Mouse (Mus musculus) retina, postnatal 7 days (tissue): ENCODE results near the gene Ankrd11.

ENCODE experiments used
- DNase-seq: peaks from one replicate; pipeline ENCODE4 v3.0.0-alpha.2; 2012; ENCODE audit warnings: low read depth, low spot score

Gene Ankrd11

DNA sequence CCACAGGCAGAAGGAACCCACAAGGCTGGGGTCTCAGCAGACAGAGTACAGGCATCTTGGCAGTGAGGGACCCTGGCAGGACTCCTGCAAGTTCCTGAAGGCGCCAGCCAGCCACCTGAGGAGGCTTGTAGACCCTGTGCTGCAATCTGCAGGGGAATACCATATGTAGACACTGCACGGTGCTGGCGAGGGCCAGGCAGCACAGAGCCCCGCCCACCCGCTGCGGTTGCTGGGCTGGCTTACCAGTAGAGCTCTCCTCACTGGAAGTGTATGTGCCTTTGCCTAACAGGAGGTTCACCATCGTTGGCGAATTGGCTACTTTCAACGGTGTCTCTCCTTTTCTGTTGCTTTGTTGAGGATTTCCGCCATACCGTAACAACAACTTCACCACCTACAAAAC lies 145.8 kb downstream of the Ankrd11 start:
- no peak for DNase-seq

DNA sequence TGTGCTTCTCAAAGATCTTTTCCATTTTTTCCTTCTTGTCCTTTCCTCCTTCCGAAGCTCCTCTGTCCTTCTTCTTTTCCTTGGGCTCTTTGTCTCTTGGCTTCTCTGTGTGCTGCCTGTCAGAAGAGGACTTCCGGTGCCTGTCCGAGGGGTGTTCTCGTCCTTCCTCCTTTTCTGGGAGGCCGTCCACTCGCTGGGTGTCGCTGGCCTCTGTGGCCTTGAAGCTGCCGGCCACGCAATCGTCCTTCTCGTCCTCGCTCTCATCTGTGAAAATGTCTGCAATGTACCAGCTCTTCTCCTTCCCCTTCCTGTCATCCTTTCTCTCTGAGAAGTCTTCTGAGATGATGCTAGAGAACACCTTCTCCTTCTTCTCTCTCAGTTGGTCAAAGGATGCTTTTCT lies 148.6 kb downstream of the Ankrd11 start:
- DNase-seq = no peak

DNA sequence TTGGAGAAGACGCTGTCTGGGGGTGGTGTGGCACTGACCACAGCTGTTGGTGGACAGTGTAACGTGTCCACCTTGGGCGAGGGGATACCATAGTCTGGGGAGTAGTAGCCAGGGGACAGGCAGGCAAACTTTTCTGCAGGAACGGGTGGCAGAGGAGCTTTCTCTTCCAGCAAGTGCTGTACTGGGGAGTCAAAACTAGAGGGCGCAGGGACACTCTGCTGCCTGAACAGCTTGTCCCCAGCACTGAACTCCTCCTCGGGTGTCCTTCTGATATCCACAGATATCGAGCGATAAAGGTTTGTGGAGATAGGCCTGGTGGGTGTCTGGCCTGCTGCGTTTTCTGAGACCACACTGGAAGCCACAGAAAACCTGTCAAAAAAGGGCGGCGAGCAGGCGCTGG lies 150.6 kb downstream of the Ankrd11 start:
- DNase-seq = no peak

DNA sequence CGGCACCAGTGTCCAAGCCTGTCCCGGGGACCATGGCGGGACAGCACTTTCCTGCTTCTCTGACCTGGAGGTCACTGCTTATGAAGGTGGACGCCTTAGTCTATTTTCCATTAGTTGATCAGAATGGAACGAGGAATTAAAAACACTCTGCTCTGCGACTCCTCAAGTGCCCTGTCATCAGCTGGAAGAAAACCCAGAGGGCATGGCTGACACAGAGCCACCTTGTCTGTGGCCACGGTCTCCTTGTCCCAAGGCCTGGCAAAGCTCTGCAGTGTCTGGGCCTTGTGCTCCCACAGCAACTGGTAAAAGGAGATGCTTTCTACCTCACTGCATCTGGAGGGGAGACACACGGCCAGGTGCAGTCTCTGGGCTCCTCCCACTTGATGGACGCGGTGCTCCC lies 158.4 kb downstream of the Ankrd11 start:
- no peak for DNase-seq

DNA sequence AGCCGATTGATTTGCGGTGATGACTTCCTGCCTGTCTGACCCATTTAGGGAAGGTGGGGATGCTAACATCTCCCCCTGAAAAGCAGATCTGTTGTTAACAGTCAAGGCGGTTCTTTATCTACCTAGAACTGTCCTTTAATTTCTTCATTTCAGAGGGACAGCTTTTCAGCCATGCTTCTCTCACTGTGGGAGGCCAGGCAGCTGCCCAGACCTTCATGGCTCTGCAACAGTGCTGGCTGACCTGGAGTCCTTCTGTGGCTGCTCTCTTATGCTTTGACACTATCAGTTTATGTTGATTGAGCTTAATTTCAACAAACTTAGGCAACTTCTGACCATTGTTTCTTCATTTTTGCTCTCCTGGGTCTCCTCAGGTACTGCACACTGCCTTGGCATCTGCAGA lies 161.8 kb downstream of the Ankrd11 start:
- no peak for DNase-seq

DNA sequence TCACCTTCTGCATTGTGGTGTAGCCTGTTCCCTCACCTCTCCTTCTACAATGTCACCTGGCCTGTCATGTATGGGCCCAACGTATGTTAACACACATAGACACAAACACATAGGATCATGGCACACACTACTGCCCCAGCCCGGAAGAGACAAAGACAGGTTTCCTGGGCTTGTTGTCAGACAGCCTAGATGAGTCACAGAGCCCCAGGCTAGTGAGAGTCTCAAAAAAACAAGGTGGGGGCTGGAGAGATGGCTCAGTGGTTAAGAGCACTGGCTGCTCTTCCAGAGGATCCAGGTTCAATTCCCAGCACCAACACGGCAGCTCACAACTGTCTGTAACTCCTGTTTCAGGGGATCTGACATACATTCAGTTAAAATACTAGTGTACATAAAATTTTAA lies 163.8 kb downstream of the Ankrd11 start:
- DNase-seq = no peak

DNA sequence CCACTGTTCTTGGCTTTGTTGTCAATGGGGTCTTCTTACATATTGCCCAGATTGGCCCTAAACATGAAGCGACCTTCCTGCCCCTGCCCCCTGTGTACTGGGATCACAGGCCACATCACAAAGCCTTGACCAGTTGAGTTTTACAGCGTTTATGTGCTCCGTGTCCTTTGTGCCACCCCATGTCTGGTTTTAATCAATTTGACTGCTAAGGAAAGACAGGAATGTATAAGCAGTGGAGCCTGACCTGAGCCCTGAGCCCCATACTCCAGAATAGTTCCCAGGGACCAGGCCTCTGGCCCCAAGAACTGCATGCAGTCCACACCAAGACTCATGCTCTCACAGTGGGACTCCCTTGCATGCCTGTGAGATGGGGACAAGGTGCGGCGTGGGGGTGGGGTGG lies 166.9 kb downstream of the Ankrd11 start:
- no peak for DNase-seq

DNA sequence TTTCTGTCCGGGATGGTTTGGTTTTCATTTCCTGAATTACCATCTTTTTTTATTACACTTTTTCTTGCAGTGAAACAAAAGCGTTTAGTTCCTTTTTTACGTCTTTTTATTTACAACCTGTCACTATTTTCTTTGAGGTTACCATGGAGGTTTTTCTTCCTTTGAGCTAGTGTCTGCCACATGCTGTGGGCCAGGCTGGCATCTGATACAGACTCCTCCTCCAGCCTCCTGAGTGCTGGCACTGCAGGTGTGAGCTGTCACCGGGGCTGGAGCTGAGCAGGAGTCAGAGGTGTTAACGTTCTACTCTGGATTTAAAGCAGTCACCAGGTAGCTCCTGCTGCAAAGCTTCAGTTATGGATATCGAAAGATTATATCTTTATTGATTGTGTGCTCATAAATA lies 168.9 kb downstream of the Ankrd11 start:
- no peak for DNase-seq

DNA sequence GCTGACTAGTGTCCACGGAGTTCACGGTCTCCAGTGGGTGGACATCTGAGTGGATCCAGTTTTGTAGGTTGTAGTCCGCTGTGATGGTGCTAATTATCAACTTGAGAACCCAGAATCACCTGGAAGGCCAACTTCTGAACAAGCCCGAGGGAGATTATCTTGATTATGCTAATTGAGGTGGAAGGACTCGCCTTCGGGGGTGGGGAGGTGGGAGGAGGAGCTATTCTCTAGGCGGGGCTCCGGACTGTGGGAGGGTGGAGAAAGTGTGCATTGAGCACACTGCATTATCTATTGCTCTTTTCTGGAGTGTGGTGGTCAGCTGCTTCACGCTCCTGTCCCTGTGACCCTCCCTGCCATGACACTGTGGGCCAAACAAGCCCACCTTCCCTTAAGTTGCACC lies 170.4 kb downstream of the Ankrd11 start:
- no peak for DNase-seq

DNA sequence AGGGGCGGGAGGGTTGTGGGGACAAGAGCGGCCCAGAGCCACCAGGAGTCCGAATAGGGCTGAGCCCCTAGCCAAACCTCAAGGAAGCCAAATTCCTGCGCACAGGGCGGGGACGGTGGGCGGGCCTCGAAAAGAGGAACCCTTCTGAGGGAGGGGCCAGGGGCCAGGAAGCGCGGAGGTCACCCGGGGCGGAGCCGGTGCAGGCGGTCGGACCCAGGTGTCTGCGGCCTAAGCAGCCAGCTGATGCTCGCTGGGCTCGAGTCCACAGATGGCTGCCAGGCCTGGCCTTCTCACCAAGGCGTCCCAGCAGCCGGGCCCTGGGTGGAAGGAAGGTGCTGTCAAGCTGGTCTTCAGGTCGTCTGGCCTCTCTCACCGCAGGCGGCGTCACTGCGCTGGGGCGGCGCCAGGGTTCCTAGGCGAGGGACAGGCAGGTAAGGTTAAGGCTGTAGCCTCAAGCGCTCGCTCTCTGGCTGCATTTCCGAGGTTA lies 171.7 kb downstream of the Ankrd11 start:
- no peak for DNase-seq

DNA sequence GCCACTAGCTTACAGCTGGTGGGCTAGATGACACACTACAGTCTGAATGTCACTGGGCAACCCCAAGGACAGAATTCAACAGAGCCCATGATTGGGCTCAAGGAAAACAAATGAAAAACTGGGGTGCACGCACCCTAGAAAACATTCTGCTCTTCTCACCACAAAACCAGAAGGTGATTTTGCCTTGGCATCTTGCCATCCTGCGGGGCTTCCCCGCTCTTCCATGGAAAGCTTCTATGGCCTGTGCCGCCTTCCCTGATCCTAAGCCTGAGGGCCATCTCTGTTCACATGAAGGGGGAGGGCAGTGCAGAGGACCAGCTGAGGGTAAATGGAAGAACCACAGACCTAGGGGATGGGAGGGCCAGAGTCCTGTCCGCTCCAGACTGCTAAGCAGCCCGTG lies 174.1 kb downstream of the Ankrd11 start:
- DNase-seq = no peak

DNA sequence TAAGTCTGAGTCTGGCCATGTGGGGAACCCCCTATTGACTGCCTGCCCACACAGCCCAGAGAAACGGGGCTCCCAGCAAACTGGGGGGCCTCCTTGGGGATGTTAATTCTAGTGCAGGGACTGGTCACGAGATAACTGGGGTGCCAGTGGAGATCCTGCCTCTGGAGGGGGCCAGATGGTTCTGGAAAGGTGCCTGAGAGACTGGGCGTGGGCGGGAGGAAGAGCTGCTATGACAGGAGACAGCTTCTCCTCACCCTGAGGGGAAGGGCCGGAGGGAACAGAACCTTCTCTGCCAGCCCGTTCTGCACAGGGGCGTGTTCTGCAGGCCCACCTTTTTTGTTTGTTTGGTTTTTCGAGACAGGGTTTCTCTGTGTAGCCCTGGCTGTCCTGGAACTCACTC lies 175.8 kb downstream of the Ankrd11 start:
- no peak for DNase-seq

DNA sequence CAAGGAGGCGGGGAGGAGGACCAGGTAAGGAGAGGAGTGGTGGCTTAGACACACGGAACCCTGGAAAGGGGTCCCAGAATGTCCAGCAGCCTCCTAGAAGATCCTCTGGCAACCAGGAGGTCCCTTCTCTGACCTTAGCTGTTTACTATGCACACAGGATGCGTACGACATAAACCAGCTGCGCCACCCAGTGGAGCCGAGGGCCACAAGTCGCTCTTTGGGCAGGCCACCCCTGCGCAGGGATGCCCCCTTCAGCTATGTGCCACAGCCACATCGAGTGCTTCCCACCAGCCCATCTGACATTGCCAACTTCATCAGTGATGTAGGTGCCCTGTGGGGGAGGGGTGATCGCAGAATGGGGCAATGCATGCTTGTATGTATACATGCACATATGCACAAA lies 176.6 kb downstream of the Ankrd11 start:
- no peak for DNase-seq

DNA sequence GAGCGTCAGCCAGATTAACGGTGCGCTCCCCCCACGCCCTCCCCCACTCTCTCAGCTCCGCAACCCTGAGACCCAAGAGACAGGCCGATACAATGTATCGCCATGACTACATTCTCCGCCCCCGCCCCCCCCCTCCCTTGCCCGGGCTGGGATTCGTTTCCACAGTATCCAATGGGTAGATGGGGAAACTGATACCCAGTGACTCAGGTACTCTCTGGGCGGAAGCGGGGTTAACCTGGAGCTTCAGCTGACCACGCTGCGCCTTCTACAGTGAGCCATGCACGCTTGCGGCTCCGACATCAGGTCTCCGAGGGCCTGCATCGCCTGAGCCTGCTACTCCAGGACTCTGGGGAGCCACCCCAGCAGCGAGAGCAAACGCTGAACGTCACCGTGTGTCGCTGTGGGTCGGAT lies 177.4 kb downstream of the Ankrd11 start:
- no peak for DNase-seq

DNA sequence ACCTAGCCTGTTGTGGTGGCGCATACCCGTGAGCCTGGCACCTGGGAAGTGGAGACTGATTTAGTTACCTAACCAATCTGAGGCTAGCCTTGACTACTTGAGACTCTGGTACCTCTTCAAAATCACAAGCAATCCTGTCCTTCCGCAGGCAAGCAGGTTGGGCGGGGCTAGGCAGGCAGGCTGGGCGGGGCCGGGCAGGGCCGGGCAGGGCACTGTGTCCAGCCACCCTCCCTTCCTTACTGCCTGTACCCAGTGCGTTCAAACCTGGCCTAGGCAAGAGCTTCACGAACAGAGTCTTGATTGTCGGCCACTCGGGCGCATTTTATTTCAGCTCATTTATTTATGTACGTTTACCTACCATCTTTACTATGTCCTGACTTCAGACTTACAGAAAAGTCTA lies 182.2 kb downstream of the Ankrd11 start:
- DNase-seq = no peak

DNA sequence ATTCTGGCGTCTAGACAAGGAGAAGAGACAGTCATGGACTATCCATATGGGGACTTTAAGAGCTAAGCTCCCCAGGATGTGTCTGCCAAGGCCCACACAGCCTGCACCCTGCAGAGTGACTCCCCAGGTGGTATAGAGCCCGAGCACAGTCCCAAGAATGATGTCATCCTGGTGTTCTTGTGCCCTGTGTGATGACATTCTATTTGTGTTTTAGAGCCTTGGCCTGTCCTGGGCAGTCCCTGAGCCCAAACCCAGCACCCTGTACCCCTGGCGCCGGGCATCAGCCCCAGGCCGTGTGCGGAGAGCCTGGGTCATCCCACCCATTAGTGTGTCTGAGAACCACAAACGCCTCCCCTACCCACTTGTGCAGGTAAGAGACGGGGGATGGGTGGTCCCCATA lies 185.8 kb downstream of the Ankrd11 start:
- DNase-seq = no peak

DNA sequence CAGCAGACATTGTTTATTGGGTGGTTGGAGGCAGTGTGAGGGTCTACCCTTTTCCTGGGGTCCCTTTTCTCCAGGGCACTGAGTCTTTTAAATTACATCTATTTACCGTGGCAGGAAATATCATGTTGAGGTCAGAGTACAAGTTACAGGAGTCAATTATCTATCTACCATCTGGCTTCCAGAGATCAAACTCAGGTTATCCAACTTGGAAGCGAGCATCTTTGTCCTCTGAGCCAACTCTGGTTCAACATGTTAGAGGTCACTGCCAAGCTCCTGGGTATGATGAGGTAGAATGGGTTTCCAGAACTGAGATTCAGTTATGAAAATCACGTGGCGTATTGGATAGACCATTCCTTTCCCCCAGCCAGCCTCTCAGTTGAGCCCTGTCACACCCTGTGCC lies 187.0 kb downstream of the Ankrd11 start:
- DNase-seq = no peak

DNA sequence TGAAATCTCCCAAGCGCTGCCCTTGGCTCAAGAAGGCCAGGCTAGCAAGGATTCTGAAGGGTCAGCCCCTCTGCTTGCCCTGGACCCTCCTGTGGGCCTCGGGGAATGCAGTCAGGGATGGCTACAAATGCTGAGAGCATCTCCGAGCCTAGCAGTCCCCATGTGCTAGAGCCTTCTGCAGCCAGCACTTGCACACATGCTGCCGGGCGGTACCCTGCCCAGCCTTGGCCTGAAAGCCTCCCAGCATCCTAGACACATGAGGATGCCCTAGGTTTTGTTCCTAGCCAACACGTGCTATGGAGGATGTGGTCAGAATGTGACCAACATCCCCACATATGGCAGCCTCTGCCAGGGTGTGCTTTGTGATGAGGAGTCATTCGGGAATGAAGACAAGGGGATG lies 187.7 kb downstream of the Ankrd11 start:
- DNase-seq = no peak

DNA sequence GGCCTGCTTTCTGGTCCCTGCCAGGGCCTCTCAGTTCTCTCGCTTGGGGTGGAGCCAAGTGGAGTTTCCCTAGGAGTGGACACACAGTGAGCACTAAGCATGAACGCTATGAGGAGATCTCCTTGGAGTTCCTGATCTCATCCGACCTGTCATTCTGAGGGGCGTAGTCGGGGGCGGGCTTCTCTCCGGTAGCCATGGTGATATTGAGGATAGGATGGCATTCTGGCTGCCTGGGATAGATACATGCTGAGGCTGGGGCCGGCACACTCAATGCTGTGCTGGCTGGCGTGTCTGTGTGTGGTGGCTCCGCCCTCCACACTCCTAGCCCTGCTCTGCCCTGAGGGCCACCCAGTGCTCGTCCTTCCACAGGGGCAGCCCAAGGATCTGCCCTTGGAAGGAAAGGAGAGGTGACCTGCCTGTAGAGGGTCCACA lies 188.7 kb downstream of the Ankrd11 start:
- DNase-seq = no peak

DNA sequence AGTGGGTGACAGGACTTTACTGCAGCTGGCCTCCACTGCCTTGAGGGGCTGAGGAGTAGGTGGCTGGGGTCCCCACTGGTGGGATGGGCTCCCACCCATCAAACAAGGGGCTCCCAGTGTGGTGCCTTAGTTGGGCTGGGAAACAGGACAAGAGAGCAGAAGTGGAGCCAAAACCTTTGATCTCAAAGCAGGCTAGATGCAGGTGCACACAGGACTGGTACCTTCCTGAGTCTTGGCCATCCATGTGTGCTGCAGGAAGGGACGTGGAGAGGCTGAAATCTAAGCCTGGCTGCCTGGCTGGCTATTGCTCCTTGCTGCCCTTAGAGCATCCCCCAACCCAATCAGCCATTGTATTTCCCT lies 189.6 kb downstream of the Ankrd11 start:
- DNase-seq = no peak

DNA sequence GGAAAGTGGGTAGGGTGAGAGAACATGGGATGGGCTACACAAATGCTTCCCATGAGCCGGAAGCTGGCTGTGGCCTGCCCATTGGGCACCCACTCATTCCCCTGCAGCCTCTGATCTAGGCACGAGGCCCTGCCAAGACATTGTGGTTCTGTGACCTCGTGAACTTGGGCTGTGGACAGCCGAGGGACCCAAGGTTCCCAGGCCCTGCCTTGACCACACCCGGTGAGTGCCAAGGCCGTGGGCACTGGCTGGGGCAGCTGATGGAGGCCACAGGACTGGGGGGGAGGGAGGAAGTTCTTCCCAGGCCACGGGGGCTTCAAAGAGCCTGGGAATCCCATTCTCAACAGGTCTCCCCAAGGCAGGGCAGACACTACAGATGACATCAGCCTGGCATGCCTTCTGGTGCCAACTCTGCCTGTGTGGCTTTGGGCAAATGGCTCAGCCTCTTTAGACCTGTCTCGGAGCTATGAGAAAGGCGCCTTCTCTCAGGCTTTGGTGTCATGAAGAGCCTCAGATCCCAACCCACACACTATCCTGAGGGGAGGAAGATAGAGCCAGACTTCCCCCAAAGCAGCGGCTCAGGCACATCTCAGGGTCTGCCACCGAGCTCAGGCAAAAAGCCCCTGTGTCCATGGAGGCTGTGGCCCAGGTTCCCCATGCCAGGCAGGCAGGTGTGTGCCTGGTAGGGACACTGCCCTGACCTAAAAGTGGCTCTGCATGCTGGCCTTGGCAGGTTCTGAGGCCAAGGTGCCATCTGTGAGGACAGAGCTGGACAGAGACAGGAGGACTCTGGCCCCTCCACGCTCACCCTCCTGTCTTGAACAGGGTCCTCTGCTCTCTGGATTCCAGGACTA lies 190.2 kb downstream of the Ankrd11 start:
- DNase-seq = no peak

DNA sequence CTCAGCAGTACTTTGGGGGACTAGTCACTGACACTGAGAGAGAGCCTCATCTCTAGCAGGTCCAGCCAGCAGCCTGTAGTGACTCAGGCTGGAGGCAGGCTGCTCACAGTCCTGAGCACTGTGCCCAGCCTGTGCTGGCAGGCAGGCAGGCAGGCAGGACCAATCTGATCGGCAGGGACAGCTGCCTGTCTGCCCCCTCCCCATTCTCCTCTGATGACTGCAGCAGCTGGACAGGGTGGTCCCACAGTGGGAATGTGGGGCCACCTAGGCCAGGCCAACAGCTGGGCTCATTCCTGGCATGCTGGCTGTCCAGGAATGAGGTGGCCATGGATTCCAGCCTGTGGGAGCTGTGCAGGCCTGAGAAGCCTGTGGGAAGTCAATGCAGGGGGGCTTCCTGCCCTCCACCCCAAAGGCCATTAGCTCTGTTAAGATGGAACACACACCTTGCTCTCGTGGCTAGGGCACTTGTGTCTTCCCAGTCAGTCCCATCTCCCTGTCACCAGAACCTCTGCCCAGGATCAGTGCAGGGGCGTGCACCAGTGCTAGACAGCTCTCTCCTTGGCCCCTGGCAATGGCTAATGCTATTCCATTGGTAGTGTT lies 191.3 kb downstream of the Ankrd11 start:
- no peak for DNase-seq

DNA sequence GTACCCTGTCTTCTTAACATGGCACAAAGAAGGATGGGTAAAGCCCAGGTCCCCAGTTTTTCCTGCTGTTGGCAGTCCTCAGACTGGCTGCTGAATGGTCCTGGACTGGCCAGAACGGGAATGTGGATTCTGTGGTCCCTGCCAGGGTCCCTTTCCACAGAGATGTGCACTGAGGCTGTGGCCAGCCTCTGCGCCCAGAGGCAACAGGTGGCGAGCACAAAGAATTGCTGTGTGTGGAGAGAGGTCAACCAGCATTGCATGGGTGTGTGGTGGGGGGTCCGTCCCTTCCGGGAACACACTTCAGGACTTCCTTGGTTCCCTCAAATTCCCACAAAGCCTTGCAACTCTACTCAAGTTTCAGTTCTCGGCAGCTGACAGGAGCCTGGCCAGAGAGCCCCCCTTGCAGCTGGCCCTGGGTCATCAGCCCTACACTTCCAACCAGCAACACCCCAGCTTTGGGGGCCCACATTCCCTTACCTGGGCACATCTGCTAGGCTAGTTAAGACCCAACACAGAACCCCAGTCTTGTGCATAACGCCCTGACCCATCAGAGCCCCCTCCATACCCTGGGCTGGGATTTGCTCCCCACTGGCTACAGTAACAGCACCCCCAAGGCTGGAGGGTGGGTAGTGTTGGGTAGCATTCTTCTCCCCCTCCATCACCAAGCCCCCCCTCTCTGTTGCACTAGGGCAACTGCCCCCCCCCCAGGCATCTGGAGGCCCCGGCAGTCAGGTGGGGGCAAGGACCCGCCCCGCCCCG lies 192.7 kb downstream of the Ankrd11 start:
- DNase-seq = no peak
